Comparison of ENCODE assay signal across 9 mouse cellular contexts in the genomic region with DNA sequence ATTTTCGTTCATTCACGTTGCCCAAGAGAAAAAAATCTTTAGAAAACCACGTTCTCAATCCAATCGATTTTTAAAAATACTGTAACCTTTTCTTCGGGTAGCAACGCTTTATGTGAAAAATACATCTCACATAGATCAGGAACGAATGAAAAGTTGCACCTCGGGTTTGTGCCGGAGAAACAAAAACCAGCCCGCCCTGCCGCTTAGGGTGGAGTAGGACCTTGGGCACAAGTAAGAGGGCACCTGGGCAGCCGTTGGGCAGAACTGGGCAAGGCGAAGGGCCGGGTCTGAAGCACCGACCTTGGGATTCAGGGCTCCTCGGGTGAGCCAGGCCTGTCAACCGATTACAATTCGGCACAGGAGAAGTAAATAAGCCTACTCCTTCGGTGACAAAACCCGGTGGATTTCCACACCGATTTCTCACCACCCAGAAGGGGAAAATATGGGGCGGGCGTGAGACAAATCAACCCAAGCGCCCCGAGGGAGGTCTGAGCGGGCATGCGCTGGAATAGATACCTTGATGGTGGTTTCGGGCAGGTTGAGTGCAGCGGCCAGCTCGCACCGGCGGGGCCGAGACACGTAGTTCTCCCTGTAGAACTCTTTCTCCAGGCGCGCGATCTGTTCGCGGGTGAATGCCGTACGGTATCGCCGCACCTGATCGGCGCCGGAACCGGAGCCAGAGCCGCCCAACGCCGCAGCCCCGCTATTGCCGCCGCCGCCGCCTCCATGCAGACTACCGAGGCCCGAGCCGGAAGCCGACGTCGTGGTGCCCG. TPM values are rescaled to one million over a fixed set of nuclear protein-coding genes. Genes with fewer than 3 reads are reported as not detected.
DNase-seq lines count a peak whose midpoint lies in the region; ATAC-seq and TF ChIP-seq lines count a peak whose summit lies in the region.
"Had no signal": no experiment of that assay in that cellular context is flagged by ENCODE, and none has a peak within 500 bp of the region (broad histone marks: within the 10 kb centered on the region; RNA-seq: fewer than 3 reads in every experiment).

No protein-coding gene starts in this region.

- peak overlapping the region; percentile 2; the same call in 1 of the 2 replicates for H3K4me2 ChIP-seq in lung, embryonic 14.5 days
- H3K4me2 ChIP-seq in hindbrain, postnatal 0 days (ENCODE audit: low read depth, low read length) = no peak overlapping the region

- H3K27me3 ChIP-seq in lung, embryonic 14.5 days (ENCODE audit: insufficient read depth, low read length) = peaks cover 91% of the 10 kb centered on the region
- peaks cover 98% of the 10 kb centered on the region for H3K27me3 ChIP-seq in embryonic facial prominence, embryonic 10.5 days (replicated peaks; ENCODE audit: low read depth, poor library complexity, severe bottlenecking)
- peaks cover 87% of the 10 kb centered on the region for H3K27me3 ChIP-seq in hindbrain, postnatal 0 days (ENCODE audit: insufficient read depth, low read length)

- ATAC-seq in lung, embryonic 14.5 days (ENCODE audit: insufficient read depth) = no peak
- no peak for ATAC-seq in hindbrain, postnatal 0 days
- ATAC-seq in megakaryocyte-erythroid progenitor cell, adult 5-6 weeks (replicated peaks; ENCODE audit: low FRiP score, low TSS enrichment, poor library complexity, severe bottlenecking) = no peak

- no peak overlapping the region for H3K9ac ChIP-seq in lung, embryonic 14.5 days
- H3K9ac ChIP-seq in hindbrain, postnatal 0 days (replicated peaks; ENCODE audit: low read length) = no peak overlapping the region

- DNase-seq in lung, embryonic 14.5 days = no peak
- no peak for DNase-seq in lung, postnatal 14 days
- DNase-seq in embryonic facial prominence, embryonic 10.5 days (ENCODE audit: low spot score) = peak; percentile 73
- DNase-seq in hindbrain, postnatal 0 days (ENCODE audit: low spot score) = no peak
- DNase-seq in naive thymus-derived CD4-positive, alpha-beta T cell, adult 2 months (ENCODE audit: low read depth) = peak; percentile 39
- no peak for DNase-seq in spleen, adult 18-20 months
- no peak for DNase-seq in adrenal gland, postnatal 25 days

- no peak for TF ChIP-seq CTCF in lung, embryonic 14.5 days (IDR thresholded peaks at IDR 0.05; ENCODE audit: low read depth)
- TF ChIP-seq CTCF in hindbrain, postnatal 0 days (IDR thresholded peaks at IDR 0.05; ENCODE audit: low read depth) = no peak

- H3K4me3 ChIP-seq in lung, embryonic 14.5 days (ENCODE audit: low read depth, low read length) = peak overlapping the region; percentile 5; the same call in 1 of the 2 replicates
- H3K4me3 ChIP-seq in embryonic facial prominence, embryonic 10.5 days = peak overlapping the region; percentile 18; the same call in 1 of the 2 replicates
- peak overlapping the region; percentile 13 for H3K4me3 ChIP-seq in hindbrain, postnatal 0 days (ENCODE audit: low read length)

- WGBS in lung, embryonic 14.5 days = 3% methylated on average over 62 of the region's 62 CpGs
- 2% methylated on average over 62 of the region's 62 CpGs for WGBS in embryonic facial prominence, embryonic 10.5 days
- WGBS in hindbrain, postnatal 0 days = 4% methylated on average over 62 of the region's 62 CpGs

- no peaks in the 10 kb centered on the region for H3K9me3 ChIP-seq in lung, embryonic 14.5 days (ENCODE audit: low read depth, low read length)
- H3K9me3 ChIP-seq in embryonic facial prominence, embryonic 10.5 days = no peaks in the 10 kb centered on the region
- no peaks in the 10 kb centered on the region for H3K9me3 ChIP-seq in hindbrain, postnatal 0 days (ENCODE audit: low read length)

- H3K4me1 ChIP-seq in lung, embryonic 14.5 days (ENCODE audit: insufficient read depth) = no peaks in the 10 kb centered on the region
- peaks cover 23% of the 10 kb centered on the region for H3K4me1 ChIP-seq in embryonic facial prominence, embryonic 10.5 days
- H3K4me1 ChIP-seq in hindbrain, postnatal 0 days (ENCODE audit: insufficient read depth, low read length) = no peaks in the 10 kb centered on the region

- H3K27ac ChIP-seq in lung, embryonic 14.5 days (ENCODE audit: low read depth) = no peak overlapping the region
- no peak overlapping the region for H3K27ac ChIP-seq in embryonic facial prominence, embryonic 10.5 days (replicated peaks)
- H3K27ac ChIP-seq in hindbrain, postnatal 0 days = no peak overlapping the region

- H3K36me3 ChIP-seq in lung, embryonic 14.5 days (ENCODE audit: insufficient read depth) = no peaks in the 10 kb centered on the region
- no peaks in the 10 kb centered on the region for H3K36me3 ChIP-seq in embryonic facial prominence, embryonic 10.5 days (replicated peaks)
- H3K36me3 ChIP-seq in hindbrain, postnatal 0 days (ENCODE audit: insufficient read depth, low read length) = no peaks in the 10 kb centered on the region

RNA-seq across cellular contexts. Expression of gene Evx2, which starts 1.9 kb away (rescaled TPM):
- polyA plus RNA-seq in lung, embryonic 14.5 days (2014; fragmentation: Nextera tagmentation; extraction: Ambion mirVana) = not detected in 2 replicates
- polyA plus RNA-seq in embryonic facial prominence, embryonic 10.5 days (2016; fragmentation: Nextera tagmentation; extraction: Ambion mirVana) = 0.05 and 0.08 TPM in 2 replicates
- total RNA-seq in hindbrain, postnatal 0 days (2014; rRNA removed) = 4.3 and 9.6 TPM in 2 replicates
- 0.39 and 0.55 TPM in 2 replicates for polyA plus RNA-seq in hindbrain, postnatal 0 days (2015; fragmentation: Nextera tagmentation; extraction: Ambion mirVana)
- total RNA-seq in megakaryocyte-erythroid progenitor cell, adult 5-6 weeks (2014; fragmentation: Nextera tagmentation) = not detected in 2 replicates
- total RNA-seq in megakaryocyte-erythroid progenitor cell, adult 5-6 weeks (2017) = not detected in 2 replicates
- total RNA-seq in adrenal gland, postnatal 25 days (2021) = not detected in 2 replicates
- polyA plus RNA-seq: large intestine, adult 2 months had no signal

RNA-seq across cellular contexts. Expression of gene Hoxd13, which starts 10.7 kb away (rescaled TPM):
- not detected in 2 replicates for polyA plus RNA-seq in lung, embryonic 14.5 days (2014; fragmentation: Nextera tagmentation; extraction: Ambion mirVana)
- polyA plus RNA-seq in embryonic facial prominence, embryonic 10.5 days (2016; fragmentation: Nextera tagmentation; extraction: Ambion mirVana) = not detected in 2 replicates
- total RNA-seq in hindbrain, postnatal 0 days (2014; rRNA removed) = 0.21 TPM in 1 of 2 replicates, not detected in the other
- 0.09 TPM in 1 of 2 replicates, not detected in the other for polyA plus RNA-seq in hindbrain, postnatal 0 days (2015; fragmentation: Nextera tagmentation; extraction: Ambion mirVana)
- not detected in 2 replicates for total RNA-seq in megakaryocyte-erythroid progenitor cell, adult 5-6 weeks (2014; fragmentation: Nextera tagmentation)
- total RNA-seq in megakaryocyte-erythroid progenitor cell, adult 5-6 weeks (2017) = not detected in 2 replicates
- total RNA-seq in adrenal gland, postnatal 25 days (2021) = not detected in 2 replicates
- polyA plus RNA-seq: large intestine, adult 2 months had no signal

RNA-seq across cellular contexts. Expression of gene Hoxd12, which starts 17.4 kb away (rescaled TPM):
- polyA plus RNA-seq in lung, embryonic 14.5 days (2014; fragmentation: Nextera tagmentation; extraction: Ambion mirVana) = not detected in 2 replicates
- polyA plus RNA-seq in embryonic facial prominence, embryonic 10.5 days (2016; fragmentation: Nextera tagmentation; extraction: Ambion mirVana) = not detected in 2 replicates
- total RNA-seq in hindbrain, postnatal 0 days (2014; rRNA removed) = not detected in 2 replicates
- not detected in 2 replicates for polyA plus RNA-seq in hindbrain, postnatal 0 days (2015; fragmentation: Nextera tagmentation; extraction: Ambion mirVana)
- not detected in 2 replicates for total RNA-seq in megakaryocyte-erythroid progenitor cell, adult 5-6 weeks (2014; fragmentation: Nextera tagmentation)
- not detected in 2 replicates for total RNA-seq in megakaryocyte-erythroid progenitor cell, adult 5-6 weeks (2017)
- not detected in 2 replicates for total RNA-seq in adrenal gland, postnatal 25 days (2021)
- polyA plus RNA-seq: large intestine, adult 2 months had no signal

RNA-seq across cellular contexts. Expression of gene Hoxd11, which starts 21.9 kb away (rescaled TPM):
- polyA plus RNA-seq in lung, embryonic 14.5 days (2014; fragmentation: Nextera tagmentation; extraction: Ambion mirVana) = not detected in 2 replicates
- not detected in 2 replicates for polyA plus RNA-seq in embryonic facial prominence, embryonic 10.5 days (2016; fragmentation: Nextera tagmentation; extraction: Ambion mirVana)
- total RNA-seq in hindbrain, postnatal 0 days (2014; rRNA removed) = not detected in 2 replicates
- polyA plus RNA-seq in hindbrain, postnatal 0 days (2015; fragmentation: Nextera tagmentation; extraction: Ambion mirVana) = not detected in 2 replicates
- not detected in 2 replicates for total RNA-seq in megakaryocyte-erythroid progenitor cell, adult 5-6 weeks (2014; fragmentation: Nextera tagmentation)
- not detected in 2 replicates for total RNA-seq in megakaryocyte-erythroid progenitor cell, adult 5-6 weeks (2017)
- not detected in 2 replicates for total RNA-seq in adrenal gland, postnatal 25 days (2021)
- polyA plus RNA-seq: large intestine, adult 2 months had no signal

RNA-seq across cellular contexts. Expression of gene Hoxd10, which starts 34.3 kb away (rescaled TPM):
- 0.14 TPM in 1 of 2 replicates, not detected in the other for polyA plus RNA-seq in lung, embryonic 14.5 days (2014; fragmentation: Nextera tagmentation; extraction: Ambion mirVana)
- polyA plus RNA-seq in embryonic facial prominence, embryonic 10.5 days (2016; fragmentation: Nextera tagmentation; extraction: Ambion mirVana) = not detected in 2 replicates
- not detected in 2 replicates for total RNA-seq in hindbrain, postnatal 0 days (2014; rRNA removed)
- not detected in 2 replicates for polyA plus RNA-seq in hindbrain, postnatal 0 days (2015; fragmentation: Nextera tagmentation; extraction: Ambion mirVana)
- not detected in 2 replicates for total RNA-seq in megakaryocyte-erythroid progenitor cell, adult 5-6 weeks (2014; fragmentation: Nextera tagmentation)
- 0.65 TPM in 1 of 2 replicates, not detected in the other for total RNA-seq in megakaryocyte-erythroid progenitor cell, adult 5-6 weeks (2017)
- not detected in 2 replicates for total RNA-seq in adrenal gland, postnatal 25 days (2021)
- polyA plus RNA-seq: large intestine, adult 2 months had no signal

Comparison
In these comparisons a context has a peak if more than half of its experiments do, and no peak if none do; other contexts are left out.
1. DNase-seq: peak in embryonic facial prominence, embryonic 10.5 days (single experiment) and naive thymus-derived CD4-positive, alpha-beta T cell, adult 2 months (single experiment); none in lung, embryonic 14.5 days (single experiment), lung, postnatal 14 days (single experiment), hindbrain, postnatal 0 days (single experiment), spleen, adult 18-20 months (0 of 2) and adrenal gland, postnatal 25 days (single experiment).
2. Peak in every context shown above with its lines, with median percentiles within 50 percentile points of each other: H3K4me3 ChIP-seq.